Mouse (Mus musculus): ENCODE results near the gene Enah.

DNA sequence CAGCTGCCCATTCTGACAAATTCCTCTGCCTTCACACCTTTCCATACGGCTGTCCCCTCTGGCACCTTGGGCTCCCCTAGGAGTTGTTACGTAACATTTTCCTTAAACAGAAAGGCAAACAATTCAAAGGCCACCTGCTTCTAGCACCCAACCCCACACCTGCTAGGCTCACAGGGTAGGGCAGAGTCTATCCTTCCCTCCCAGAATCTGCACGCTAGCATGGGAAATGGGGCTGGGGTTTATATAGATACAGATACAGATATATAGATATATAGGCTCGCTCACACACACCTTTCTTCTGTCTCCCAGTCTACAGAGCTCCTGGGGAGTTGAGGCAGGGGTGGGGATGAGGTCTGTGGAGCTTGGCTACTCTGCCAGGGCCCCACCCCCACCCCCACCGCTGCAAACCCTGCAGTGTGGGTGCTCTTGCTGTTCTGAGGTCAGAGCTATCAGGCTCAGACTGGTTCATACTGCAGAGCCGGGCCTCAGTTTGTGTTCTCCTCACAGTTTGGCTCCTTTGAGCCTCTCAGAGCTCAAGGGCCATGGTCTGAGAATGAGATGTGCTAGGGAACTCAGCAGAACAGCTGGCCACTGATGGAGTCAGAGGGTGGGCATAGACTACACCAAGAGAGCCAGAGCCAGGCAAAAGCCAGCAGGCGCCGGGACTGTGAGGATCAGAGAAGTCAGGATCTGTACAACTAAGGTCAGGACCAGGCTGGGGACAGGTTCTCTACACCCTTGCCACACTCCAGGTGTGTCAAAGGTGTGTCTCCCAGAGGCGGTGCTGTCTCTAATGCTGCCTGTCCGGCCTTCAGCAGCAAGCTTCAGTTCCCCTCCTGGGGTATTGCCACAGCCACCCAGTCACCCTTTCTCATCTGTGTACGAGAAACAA, 154.6 kb downstream of the Enah start:
- TF ChIP-seq CTCF (IDR thresholded peaks at IDR 0.05; ENCODE audit: low read depth, low read length) (no peak), POLR2A (IDR thresholded peaks at IDR 0.05; ENCODE audit: extremely low read depth, insufficient read depth, low read length) (no peak)
